Mouse (Mus musculus): ENCODE data around the gene C1qtnf3. TPM values are rescaled to one million over a fixed set of nuclear protein-coding genes. Genes with fewer than 3 reads are reported as not detected.

Gene C1qtnf3
- polyA plus RNA-seq, 1 experiment from 2014 or later: 0.98 TPM

GRCm38 (mm10) chr15:10953465-10953864 is 1.3 kb downstream of the C1qtnf3 start:
- 92% methylated on average over 1 of the region's 1 CpGs for WGBS
- H3K4me2 ChIP-seq (replicated peaks; ENCODE audit: low read depth, low read length): no peak overlapping the region
- no peak for ATAC-seq (ENCODE audit: insufficient number of reproducible peaks, insufficient read depth, low FRiP score, low read depth)
- no peaks in the 10 kb centered on the region for H3K27me3 ChIP-seq (ENCODE audit: control insufficient read depth, insufficient read depth, low read length)
- no peak overlapping the region for H3K27ac ChIP-seq (ENCODE audit: low read length)
- H3K9me3 ChIP-seq (ENCODE audit: control insufficient read depth, low read depth, low read length): no peaks in the 10 kb centered on the region
- no peak overlapping the region for H3K4me3 ChIP-seq (ENCODE audit: low read depth, low read length)
- H3K9ac ChIP-seq (replicated peaks; ENCODE audit: low read depth, low read length): no peak overlapping the region
- H3K36me3 ChIP-seq (ENCODE audit: control insufficient read depth, insufficient read depth, low read length): no peaks in the 10 kb centered on the region
- no peaks in the 10 kb centered on the region for H3K4me1 ChIP-seq (ENCODE audit: control insufficient read depth, insufficient read depth, low read length)

- H3K4me3 ChIP-seq (ENCODE audit: low read depth, low read length): no peak overlapping the region
- 88% methylated on average over 6 of the region's 6 CpGs for WGBS
- no peak overlapping the region for H3K4me2 ChIP-seq (replicated peaks; ENCODE audit: low read depth, low read length)
- H3K9me3 ChIP-seq (ENCODE audit: control insufficient read depth, low read depth, low read length): no peaks in the 10 kb centered on the region
- no peaks in the 10 kb centered on the region for H3K4me1 ChIP-seq (ENCODE audit: control insufficient read depth, insufficient read depth, low read length)
- ATAC-seq (ENCODE audit: insufficient number of reproducible peaks, insufficient read depth, low FRiP score, low read depth): no peak
- H3K27me3 ChIP-seq (ENCODE audit: control insufficient read depth, insufficient read depth, low read length): no peaks in the 10 kb centered on the region
- H3K27ac ChIP-seq (ENCODE audit: low read length): no peak overlapping the region
- H3K36me3 ChIP-seq (ENCODE audit: control insufficient read depth, insufficient read depth, low read length): no peaks in the 10 kb centered on the region
- no peak overlapping the region for H3K9ac ChIP-seq (replicated peaks; ENCODE audit: low read depth, low read length)
These were observed 2.4 kb downstream of the C1qtnf3 start for GRCm38 (mm10) chr15:10954381-10955016.

- no peak for ATAC-seq (ENCODE audit: insufficient number of reproducible peaks, insufficient read depth, low FRiP score, low read depth)
- H3K9ac ChIP-seq (replicated peaks; ENCODE audit: low read depth, low read length): no peak overlapping the region
- no peak overlapping the region for H3K27ac ChIP-seq (ENCODE audit: low read length)
- H3K4me2 ChIP-seq (replicated peaks; ENCODE audit: low read depth, low read length): no peak overlapping the region
- 62% methylated on average over 5 of the region's 5 CpGs for WGBS
- H3K27me3 ChIP-seq (ENCODE audit: control insufficient read depth, insufficient read depth, low read length): no peaks in the 10 kb centered on the region
- no peaks in the 10 kb centered on the region for H3K36me3 ChIP-seq (ENCODE audit: control insufficient read depth, insufficient read depth, low read length)
- no peaks in the 10 kb centered on the region for H3K9me3 ChIP-seq (ENCODE audit: control insufficient read depth, low read depth, low read length)
- H3K4me1 ChIP-seq (ENCODE audit: control insufficient read depth, insufficient read depth, low read length): no peaks in the 10 kb centered on the region
- H3K4me3 ChIP-seq (ENCODE audit: low read depth, low read length): no peak overlapping the region
These were observed 3.0 kb downstream of the C1qtnf3 start for GRCm38 (mm10) chr15:10955156-10955555.

GRCm38 (mm10) chr15:10956706-10957105 is 4.6 kb downstream of the C1qtnf3 start:
- Histone ChIP-seq H3K27ac (ENCODE audit: low read length) (no peak overlapping the region), H3K4me1 (ENCODE audit: control insufficient read depth, insufficient read depth, low read length) (no peaks in the 10 kb centered on the region), H3K36me3 (ENCODE audit: control insufficient read depth, insufficient read depth, low read length) (no peaks in the 10 kb centered on the region), H3K9me3 (ENCODE audit: control insufficient read depth, low read depth, low read length) (no peaks in the 10 kb centered on the region), H3K4me2 (replicated peaks; ENCODE audit: low read depth, low read length) (no peak overlapping the region), H3K4me3 (ENCODE audit: low read depth, low read length) (no peak overlapping the region), H3K9ac (replicated peaks; ENCODE audit: low read depth, low read length) (no peak overlapping the region), H3K27me3 (ENCODE audit: control insufficient read depth, insufficient read depth, low read length) (no peaks in the 10 kb centered on the region)
- no peak for ATAC-seq (ENCODE audit: insufficient number of reproducible peaks, insufficient read depth, low FRiP score, low read depth)
- 53% methylated on average over 3 of the region's 3 CpGs for WGBS

GRCm38 (mm10) chr15:10959277-10960026 is 7.3 kb downstream of the C1qtnf3 start:
- H3K27ac ChIP-seq (ENCODE audit: low read length): no peak overlapping the region
- 84% methylated on average over 15 of the region's 15 CpGs for WGBS
- no peaks in the 10 kb centered on the region for H3K4me1 ChIP-seq (ENCODE audit: control insufficient read depth, insufficient read depth, low read length)
- no peaks in the 10 kb centered on the region for H3K9me3 ChIP-seq (ENCODE audit: control insufficient read depth, low read depth, low read length)
- H3K27me3 ChIP-seq (ENCODE audit: control insufficient read depth, insufficient read depth, low read length): no peaks in the 10 kb centered on the region
- no peak overlapping the region for H3K4me2 ChIP-seq (replicated peaks; ENCODE audit: low read depth, low read length)
- H3K36me3 ChIP-seq (ENCODE audit: control insufficient read depth, insufficient read depth, low read length): no peaks in the 10 kb centered on the region
- ATAC-seq (ENCODE audit: insufficient number of reproducible peaks, insufficient read depth, low FRiP score, low read depth): no peak
- H3K9ac ChIP-seq (replicated peaks; ENCODE audit: low read depth, low read length): no peak overlapping the region
- no peak overlapping the region for H3K4me3 ChIP-seq (ENCODE audit: low read depth, low read length)

DNA sequence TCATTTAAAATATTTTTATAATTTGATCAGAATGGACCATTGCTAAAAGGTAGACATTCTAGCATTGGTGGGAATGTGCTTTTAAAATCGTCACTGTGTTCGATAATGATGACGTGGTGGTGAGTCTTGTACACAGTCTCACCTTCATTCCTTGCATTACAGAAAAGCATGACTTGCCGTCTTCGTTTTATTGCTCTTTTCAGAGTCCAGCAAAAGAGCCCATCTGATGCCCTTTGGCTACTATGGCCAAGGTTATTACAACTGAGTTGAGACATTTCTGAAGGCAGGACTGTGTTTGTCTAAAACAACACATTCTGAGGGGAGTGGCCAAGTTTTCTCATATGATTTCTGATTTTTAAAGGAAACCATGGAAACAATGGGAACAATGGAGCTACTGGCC is 8.1 kb downstream of the C1qtnf3 start:
- Histone ChIP-seq H3K36me3 (ENCODE audit: control insufficient read depth, insufficient read depth, low read length) (no peaks in the 10 kb centered on the region), H3K9ac (replicated peaks; ENCODE audit: low read depth, low read length) (no peak overlapping the region), H3K4me1 (ENCODE audit: control insufficient read depth, insufficient read depth, low read length) (no peaks in the 10 kb centered on the region), H3K9me3 (ENCODE audit: control insufficient read depth, low read depth, low read length) (no peaks in the 10 kb centered on the region), H3K27me3 (ENCODE audit: control insufficient read depth, insufficient read depth, low read length) (no peaks in the 10 kb centered on the region), H3K27ac (ENCODE audit: low read length) (no peak overlapping the region), H3K4me2 (replicated peaks; ENCODE audit: low read depth, low read length) (no peak overlapping the region), H3K4me3 (ENCODE audit: low read depth, low read length) (no peak overlapping the region)
- no peak for ATAC-seq (ENCODE audit: insufficient number of reproducible peaks, insufficient read depth, low FRiP score, low read depth)
- WGBS: 96% methylated on average over 5 of the region's 5 CpGs

DNA sequence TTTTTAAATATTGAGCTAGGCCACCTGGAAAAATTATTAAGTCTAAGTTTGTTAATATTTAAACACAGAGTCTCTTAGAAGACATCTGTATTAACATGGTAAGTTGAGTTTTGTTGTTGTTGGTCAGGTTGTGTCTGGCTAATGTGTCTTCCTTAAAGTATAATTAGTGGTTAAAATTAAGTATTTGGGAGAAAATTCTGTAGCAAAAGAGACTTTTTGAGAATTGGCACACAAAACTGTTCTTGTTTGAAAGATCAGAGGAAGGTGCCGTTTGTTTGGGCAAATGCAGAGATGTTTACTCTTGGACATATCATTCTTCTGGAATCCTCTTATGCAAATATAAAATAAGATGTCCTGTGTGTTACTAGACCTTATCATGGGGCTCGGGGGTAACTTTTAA is 10.5 kb downstream of the C1qtnf3 start:
- Histone ChIP-seq H3K36me3 (ENCODE audit: control insufficient read depth, insufficient read depth, low read length) (no peaks in the 10 kb centered on the region), H3K4me1 (ENCODE audit: control insufficient read depth, insufficient read depth, low read length) (no peaks in the 10 kb centered on the region), H3K4me3 (ENCODE audit: low read depth, low read length) (no peak overlapping the region), H3K27ac (ENCODE audit: low read length) (no peak overlapping the region), H3K27me3 (ENCODE audit: control insufficient read depth, insufficient read depth, low read length) (no peaks in the 10 kb centered on the region), H3K9me3 (ENCODE audit: control insufficient read depth, low read depth, low read length) (no peaks in the 10 kb centered on the region), H3K9ac (replicated peaks; ENCODE audit: low read depth, low read length) (no peak overlapping the region), H3K4me2 (replicated peaks; ENCODE audit: low read depth, low read length) (no peak overlapping the region)
- WGBS: 53% methylated on average over 2 of the region's 2 CpGs
- no peak for ATAC-seq (ENCODE audit: insufficient number of reproducible peaks, insufficient read depth, low FRiP score, low read depth)

GRCm38 (mm10) chr15:10969439-10969838 is 17.3 kb downstream of the C1qtnf3 start:
- Histone ChIP-seq H3K4me2 (replicated peaks; ENCODE audit: low read depth, low read length) (no peak overlapping the region), H3K27ac (ENCODE audit: low read length) (no peak overlapping the region), H3K4me3 (ENCODE audit: low read depth, low read length) (no peak overlapping the region), H3K4me1 (ENCODE audit: control insufficient read depth, insufficient read depth, low read length) (no peaks in the 10 kb centered on the region), H3K9ac (replicated peaks; ENCODE audit: low read depth, low read length) (no peak overlapping the region), H3K27me3 (ENCODE audit: control insufficient read depth, insufficient read depth, low read length) (no peaks in the 10 kb centered on the region), H3K36me3 (ENCODE audit: control insufficient read depth, insufficient read depth, low read length) (no peaks in the 10 kb centered on the region), H3K9me3 (ENCODE audit: control insufficient read depth, low read depth, low read length) (no peaks in the 10 kb centered on the region)
- no peak for ATAC-seq (ENCODE audit: insufficient number of reproducible peaks, insufficient read depth, low FRiP score, low read depth)
- WGBS: 74% methylated on average over 3 of the region's 3 CpGs
